Mouse (Mus musculus): ENCODE measurements at regions not wholly inside any gene's neighbourhood (a gene's known extent, or its start where the extent isn't known, plus 50 kb on each side); places are given as distances from the start of the nearest gene placed in this dataset.
"Not testable (repeated sequence)": the region's sequence is repeated elsewhere in the genome, so short reads cannot be mapped to it uniquely, and the experiment has no call there.

DNA sequence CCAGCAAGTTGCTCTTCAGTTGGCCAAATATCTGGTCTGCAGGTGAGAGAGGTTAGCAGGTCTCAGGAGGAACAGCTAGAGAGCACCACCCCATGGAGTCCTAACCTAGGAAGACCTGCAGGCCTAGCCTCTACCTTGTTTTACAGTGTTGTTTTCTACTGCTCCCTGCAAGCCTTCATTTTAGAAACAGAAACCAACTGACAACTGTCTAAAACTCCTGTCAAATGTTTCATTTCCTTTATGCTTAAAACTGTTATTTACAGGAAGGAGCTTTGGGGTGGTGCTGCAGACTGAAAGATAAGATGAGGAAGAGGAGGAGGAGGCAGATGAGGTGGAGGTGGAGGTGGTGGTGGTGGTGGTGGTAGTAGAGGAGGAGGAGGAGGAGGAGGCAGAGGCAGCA lies 96.6 kb upstream of the Selenop start:
- no peak for DNase-seq

DNA sequence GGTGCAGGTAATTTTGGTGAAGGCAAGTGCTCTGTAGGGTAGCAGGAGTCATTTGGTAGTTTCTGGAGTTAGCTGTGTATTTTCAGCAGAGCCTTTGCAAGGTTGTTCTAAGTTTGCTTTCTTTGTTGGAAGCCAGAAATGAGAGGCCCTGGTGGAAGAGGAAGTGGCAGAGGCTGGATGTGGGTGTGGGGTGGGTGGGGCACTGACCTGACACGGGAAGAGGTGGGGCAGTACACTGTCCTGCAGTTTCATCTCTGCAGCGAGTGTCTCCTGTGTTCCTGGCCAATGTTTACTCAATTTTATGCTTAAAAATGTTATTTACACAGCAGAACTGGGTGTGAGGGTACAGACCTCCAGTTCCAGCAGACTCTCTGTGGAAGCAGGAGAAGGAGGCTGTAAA lies 94.3 kb upstream of the Selenop start:
- DNase-seq, result no peak

DNA sequence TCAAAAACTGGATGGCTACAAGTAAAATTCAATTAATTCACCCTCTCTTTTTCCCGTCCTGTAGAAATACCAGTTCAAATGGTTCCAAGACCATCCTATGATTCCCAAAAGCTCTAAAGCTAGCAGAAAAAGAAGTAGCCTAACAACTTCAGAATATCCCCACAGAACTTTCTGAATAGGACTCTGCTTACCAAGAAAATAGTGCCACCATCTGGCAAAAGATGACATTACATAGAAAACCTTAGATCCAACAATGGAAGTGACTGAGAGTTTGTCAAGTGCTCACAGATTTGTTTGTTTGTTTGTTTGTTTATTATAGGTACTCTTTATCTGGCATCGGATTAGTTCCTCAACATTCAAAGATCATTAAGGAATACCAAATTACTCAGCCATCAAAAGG lies 93.5 kb upstream of the Selenop start:
- no peak for DNase-seq

DNA sequence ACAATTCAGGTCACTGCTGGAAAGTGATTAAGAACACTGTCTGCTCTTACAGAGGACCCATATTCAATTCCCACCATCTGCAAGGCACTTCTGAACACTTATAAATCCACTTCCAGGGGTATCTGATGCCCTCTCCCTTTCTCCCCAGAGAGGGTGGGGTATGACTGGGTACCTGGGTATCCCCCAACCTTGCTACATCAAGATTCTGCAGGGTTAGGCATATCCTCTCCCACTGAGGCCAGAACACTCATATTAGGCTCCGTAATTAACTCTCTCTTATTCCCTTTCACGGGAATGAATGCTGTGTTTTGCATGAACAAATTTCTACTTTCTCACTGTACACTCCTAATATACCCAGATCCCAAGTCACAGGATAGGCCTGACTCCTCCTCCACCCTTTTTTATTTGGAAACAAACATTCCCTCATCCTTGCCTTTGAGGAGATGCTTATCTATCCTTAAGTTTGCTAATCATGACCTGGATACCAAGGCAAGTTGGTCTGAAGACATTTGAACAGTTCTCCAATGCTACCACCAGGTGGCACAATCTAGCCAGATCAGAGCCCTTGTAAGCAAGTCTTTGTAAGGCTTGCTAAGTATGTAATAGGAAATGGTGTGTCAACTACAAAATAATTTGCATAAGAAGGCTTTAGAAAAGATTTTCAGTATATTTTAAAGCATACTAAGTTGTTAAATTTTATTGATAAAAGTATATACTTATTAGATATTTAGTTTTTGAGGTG lies 66.3 kb upstream of the Selenop start:
- DNase-seq, result peak; percentile 12

DNA sequence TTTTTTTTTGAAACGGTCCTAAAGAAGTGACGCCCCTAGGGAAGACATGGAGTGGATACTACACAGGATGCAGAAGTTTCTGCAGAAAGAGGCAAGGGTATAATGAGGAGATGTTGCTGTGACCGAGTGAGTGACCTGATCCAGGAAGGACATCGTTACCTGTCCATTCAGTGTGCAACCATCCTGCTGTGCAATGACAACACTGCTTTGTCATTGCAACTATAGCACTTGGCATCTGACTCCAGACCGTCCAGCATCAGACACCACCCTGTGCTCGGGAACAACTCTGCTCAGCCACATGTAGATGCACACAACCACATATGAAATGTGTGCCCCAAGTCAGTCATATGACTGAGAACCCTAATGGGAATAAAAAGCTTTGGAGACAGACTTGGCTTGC lies 62.8 kb upstream of the Selenop start:
- DNase-seq, result no peak

DNA sequence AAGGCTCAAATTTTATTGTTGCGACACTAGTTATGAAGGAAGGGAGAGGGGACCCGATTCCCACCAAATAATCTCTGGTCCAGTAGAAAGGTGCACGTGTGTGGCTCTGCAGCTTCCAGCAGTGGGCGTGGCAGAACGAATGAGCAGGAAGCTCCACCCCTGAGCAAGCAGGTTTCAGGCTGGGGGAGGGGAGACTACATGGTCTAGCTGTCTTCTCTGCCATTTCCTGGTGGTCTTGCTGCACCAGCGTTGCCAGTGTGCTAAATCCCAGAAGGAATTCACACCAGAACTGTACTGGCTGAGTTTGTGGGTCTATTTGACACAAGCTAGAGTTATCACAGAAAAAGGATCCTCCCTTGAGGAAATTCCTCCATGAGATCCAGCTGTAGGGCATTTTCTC lies 62.3 kb upstream of the Selenop start:
- not testable (repeated sequence) for DNase-seq

DNA sequence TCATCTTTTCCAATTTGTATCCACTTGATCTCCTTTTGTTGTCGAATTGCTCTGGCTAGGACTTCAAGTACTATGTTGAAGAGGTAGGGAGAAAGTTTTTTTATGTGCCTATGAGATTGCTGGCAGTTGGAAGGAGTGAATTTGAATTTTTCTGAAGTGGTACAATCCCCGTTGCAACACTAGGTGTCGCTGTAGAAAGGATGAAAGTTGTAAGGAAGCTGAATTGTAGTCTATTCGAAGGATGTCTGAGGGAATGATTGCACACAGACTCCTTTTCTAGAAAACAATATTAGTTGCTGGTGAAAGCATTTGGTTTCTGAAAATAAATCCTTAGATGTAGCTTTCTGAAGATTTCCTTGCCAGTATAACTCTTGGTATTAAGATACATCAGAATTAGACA lies 54.6 kb upstream of the Selenop start:
- peak; percentile 16 for DNase-seq

DNA sequence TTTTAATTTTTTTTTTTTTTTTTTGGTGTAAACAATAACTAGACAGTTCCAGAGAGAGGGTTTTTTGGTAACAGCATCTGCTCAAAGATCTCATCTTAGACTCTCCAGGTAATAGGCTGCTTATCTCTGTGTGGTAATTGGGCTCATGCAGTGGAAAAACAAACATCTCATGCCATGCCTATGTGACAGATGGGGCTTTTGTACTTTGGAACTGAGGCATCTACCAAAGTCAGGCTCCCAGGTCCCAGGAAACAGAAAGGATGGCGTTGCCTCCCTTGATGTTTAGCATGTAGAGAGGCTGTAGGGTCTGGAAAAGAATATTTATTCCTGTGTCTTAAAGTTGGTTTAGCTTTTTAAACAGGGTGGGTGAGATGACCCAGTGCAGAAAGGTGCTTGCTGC lies 53.1 kb upstream of the Selenop start:
- DNase-seq, result no peak

All from cerebellum, adult 9-10 months (tissue).